Mouse (Mus musculus) cortical plate, adult 2 months (tissue): ENCODE results near the gene Pde8b. TPM values are rescaled to one million over a fixed set of nuclear protein-coding genes. Genes with fewer than 3 reads are reported as not detected.

Experiments used
- H3K27ac ChIP-seq: fragments of 200-500 bp; 2 replicates; pipeline ENCODE4 v1.5.1; 2012; ENCODE audit warnings: low read length, control low read depth, inconsistent platforms; ENCODE audit not compliant: insufficient read depth
- H3K4me1 ChIP-seq: fragments of 200-500 bp; 2 replicates; pipeline ENCODE4 v1.6.1; 2011; ENCODE audit warnings: low read length; ENCODE audit not compliant: control insufficient read depth, insufficient read depth
- H3K4me3 ChIP-seq: fragments of 200-500 bp; 2 replicates; pipeline ENCODE4 v1.5.1; 2011; ENCODE audit warnings: mild to moderate bottlenecking, low read length, control low read depth; ENCODE audit not compliant: insufficient read depth
- CTCF ChIP-seq: fragments of 200-500 bp; IDR thresholded peaks from 2 replicates; pipeline ENCODE4 v1.5.1; 2011; ENCODE audit warnings: mild to moderate bottlenecking, control low read depth, low read length; ENCODE audit not compliant: insufficient read depth; ENCODE audit errors: extremely low read depth
- POLR2A ChIP-seq: fragments of 200-500 bp; IDR thresholded peaks from 2 replicates; pipeline ENCODE4 v1.6.1; 2011; ENCODE audit warnings: mild to moderate bottlenecking, low read length, control low read depth; ENCODE audit not compliant: insufficient read depth; ENCODE audit errors: extremely low read depth
- polyA plus RNA-seq: library from polyadenylated mRNA; depleted of rRNA; stranded (reverse); fragments of >200 nt; gene quantifications from 2 replicates; pipeline ENCODE4 v1.2.3, GENCODE M21; 2012

Pde8b gene
- polyA plus RNA-seq, 1 experiment = 88.4 TPM

- TF ChIP-seq POLR2A (no peak), CTCF (no peak)
- Histone ChIP-seq H3K4me3 (no peak overlapping the region), H3K4me1 (peaks cover 8% of the 10 kb centered on the region), H3K27ac (no peak overlapping the region)
These were observed 10.3 kb upstream of the Pde8b start for GRCm38 (mm10) chr13:95260391-95260790.

- peak overlapping the region; percentile 60 for H3K27ac ChIP-seq
- TF ChIP-seq CTCF (no peak), POLR2A (no peak)
- H3K4me1 ChIP-seq = peaks cover 6% of the 10 kb centered on the region
- H3K4me3 ChIP-seq = no peak overlapping the region
These were observed 6.9 kb upstream of the Pde8b start for GRCm38 (mm10) chr13:95257083-95257482.

GRCm38 (mm10) chr13:95255083-95255482 lies 4.9 kb upstream of the Pde8b start:
- Histone ChIP-seq H3K27ac (no peak overlapping the region), H3K4me3 (no peak overlapping the region), H3K4me1 (peaks cover 6% of the 10 kb centered on the region)
- no peak for TF ChIP-seq CTCF
- TF ChIP-seq POLR2A = no peak

- Histone ChIP-seq H3K27ac (no peak overlapping the region), H3K4me3 (no peak overlapping the region), H3K4me1 (no peaks in the 10 kb centered on the region)
- TF ChIP-seq CTCF (no peak), POLR2A (no peak)
These were observed 7.1 kb downstream of the Pde8b start for GRCm38 (mm10) chr13:95243026-95243425.

- no peak overlapping the region for H3K27ac ChIP-seq
- H3K4me3 ChIP-seq = no peak overlapping the region
- no peaks in the 10 kb centered on the region; the same call in 1 of the 2 replicates for H3K4me1 ChIP-seq
- no peak for TF ChIP-seq POLR2A
- TF ChIP-seq CTCF = no peak
These were observed 12.6 kb downstream of the Pde8b start for GRCm38 (mm10) chr13:95237488-95237887.

- H3K27ac ChIP-seq = no peak overlapping the region
- no peaks in the 10 kb centered on the region; the same call in 1 of the 2 replicates for H3K4me1 ChIP-seq
- TF ChIP-seq CTCF (no peak), POLR2A (no peak)
- H3K4me3 ChIP-seq = no peak overlapping the region
These were observed 14.9 kb downstream of the Pde8b start for GRCm38 (mm10) chr13:95235261-95235660.

GRCm38 (mm10) chr13:95231366-95232138 lies 18.6 kb downstream of the Pde8b start:
- TF ChIP-seq POLR2A (no peak), CTCF (no peak)
- Histone ChIP-seq H3K4me3 (no peak overlapping the region), H3K27ac (no peak overlapping the region; the same call in 1 of the 2 replicates), H3K4me1 (no peaks in the 10 kb centered on the region)

GRCm38 (mm10) chr13:95230326-95230725 lies 19.8 kb downstream of the Pde8b start:
- TF ChIP-seq POLR2A (no peak), CTCF (no peak)
- H3K4me1 ChIP-seq = no peaks in the 10 kb centered on the region
- H3K27ac ChIP-seq = no peak overlapping the region
- no peak overlapping the region for H3K4me3 ChIP-seq

GRCm38 (mm10) chr13:95224491-95224890 lies 25.6 kb downstream of the Pde8b start:
- Histone ChIP-seq H3K27ac (no peak overlapping the region), H3K4me3 (no peak overlapping the region), H3K4me1 (no peaks in the 10 kb centered on the region; the same call in 1 of the 2 replicates)
- TF ChIP-seq POLR2A (no peak), CTCF (no peak)

- H3K27ac ChIP-seq = peak overlapping the region; percentile 94; the same call in 1 of the 2 replicates
- no peaks in the 10 kb centered on the region; the same call in 1 of the 2 replicates for H3K4me1 ChIP-seq
- TF ChIP-seq POLR2A (no peak), CTCF (no peak)
- peak overlapping the region; percentile 82 for H3K4me3 ChIP-seq
These were observed 26.7 kb downstream of the Pde8b start for GRCm38 (mm10) chr13:95223427-95223772.
